Mouse (Mus musculus) limb, embryonic 10.5 days (tissue): ENCODE measurements around the gene Olfr1219. TPM values are rescaled to one million over a fixed set of nuclear protein-coding genes. Genes with fewer than 3 reads are reported as not detected.

Experiments used
- DNase-seq: peaks from one replicate; pipeline ENCODE4 v3.0.0-alpha.2; 2017; ENCODE audit warnings: low spot score
- H3K27ac ChIP-seq: fragments of 300-500 bp; sonication (generic); 2 replicates; pipeline ENCODE4 v1.5.1; 2016; ENCODE audit warnings: mild to moderate bottlenecking
- H3K27me3 ChIP-seq: fragments of 300-500 bp; sonication (generic); 2 replicates; pipeline ENCODE4 v1.6.1; 2016; ENCODE audit warnings: low read depth, mild to moderate bottlenecking; ENCODE audit not compliant: poor library complexity, severe bottlenecking
- H3K36me3 ChIP-seq: fragments of 300-500 bp; sonication (generic); 2 replicates; pipeline ENCODE4 v1.6.1; 2016; ENCODE audit warnings: mild to moderate bottlenecking, moderate library complexity
- H3K4me1 ChIP-seq: fragments of 300-500 bp; sonication (generic); 2 replicates; pipeline ENCODE4 v1.6.1; 2016
- H3K4me3 ChIP-seq: fragments of 300-500 bp; sonication (generic); 2 replicates; pipeline ENCODE4 v1.5.1; 2016; ENCODE audit warnings: mild to moderate bottlenecking, moderate library complexity
- H3K9me3 ChIP-seq: fragments of 300-500 bp; sonication (generic); replicated peaks from 2 replicates; pipeline ENCODE4 v1.6.1; 2016; ENCODE audit warnings: mild to moderate bottlenecking
- WGBS: fragments of 180-500 bp; shearing (Covaris S2); methylation state at CpG from one replicate; pipeline ENCODE4 v1.1.7; 2016; 5-methylcytosine and 5-hydroxymethylcytosine counted together
- polyA plus RNA-seq: library from polyadenylated mRNA; unstranded; fragments of >200 nt; fragmentation: Nextera tagmentation; extraction: Ambion mirVana; gene quantifications from 2 replicates; pipeline ENCODE4 v1.2.1, GENCODE M21; 2016

Gene Olfr1219
- polyA plus RNA-seq: not detected in 2 replicates

GRCm38 (mm10) chr2:89083413-89083812, at the start of gene Olfr1219:
TSS of gene Olfr1219 (minus strand) at chr2:89083513.
- 88% methylated on average over 1 of the region's 1 CpGs for WGBS
- H3K27ac ChIP-seq: no peak within 1 kb of the TSS
- H3K36me3 ChIP-seq: no peaks in the 10 kb centered on the region
- H3K4me3 ChIP-seq: no peak within 1 kb of the TSS
- DNase-seq: no peak
- no peaks in the 10 kb centered on the region for H3K9me3 ChIP-seq
- no peaks in the 10 kb centered on the region for H3K4me1 ChIP-seq
- no peaks in the 10 kb centered on the region for H3K27me3 ChIP-seq

GRCm38 (mm10) chr2:89132954-89133353, 49.6 kb upstream of the Olfr1219 start, which contains the start of gene Olfr1222:
TSS of gene Olfr1222 (minus strand) at chr2:89133054.
- Histone ChIP-seq H3K4me1 (no peaks in the 10 kb centered on the region), H3K27ac (no peak within 1 kb of the TSS), H3K9me3 (no peaks in the 10 kb centered on the region), H3K27me3 (no peaks in the 10 kb centered on the region), H3K36me3 (no peaks in the 10 kb centered on the region), H3K4me3 (no peak within 1 kb of the TSS)
- DNase-seq: no peak
- WGBS: 89% methylated on average over 3 of the region's 3 CpGs

GRCm38 (mm10) chr2:89117183-89117582, 33.9 kb upstream of the Olfr1219 start, which contains the start of gene Olfr1221:
TSS of gene Olfr1221 (minus strand) at chr2:89117283.
- no peaks in the 10 kb centered on the region for H3K36me3 ChIP-seq
- H3K4me3 ChIP-seq: no peak within 1 kb of the TSS
- no peak within 1 kb of the TSS for H3K27ac ChIP-seq
- H3K9me3 ChIP-seq: no peaks in the 10 kb centered on the region
- no peaks in the 10 kb centered on the region for H3K27me3 ChIP-seq
- WGBS: 96% methylated on average over 2 of the region's 2 CpGs
- no peak for DNase-seq
- H3K4me1 ChIP-seq: no peaks in the 10 kb centered on the region

GRCm38 (mm10) chr2:89106735-89107134, 23.4 kb upstream of the Olfr1219 start, which contains the start of gene Olfr1220:
TSS of gene Olfr1220 (minus strand) at chr2:89106835.
- H3K9me3 ChIP-seq: no peaks in the 10 kb centered on the region
- DNase-seq: no peak
- H3K4me1 ChIP-seq: no peaks in the 10 kb centered on the region
- no peak within 1 kb of the TSS for H3K27ac ChIP-seq
- H3K27me3 ChIP-seq: no peaks in the 10 kb centered on the region
- H3K36me3 ChIP-seq: no peaks in the 10 kb centered on the region
- no peak within 1 kb of the TSS for H3K4me3 ChIP-seq
- WGBS: 83% methylated on average over 3 of the region's 3 CpGs

GRCm38 (mm10) chr2:89105651-89106050, 22.3 kb upstream of the Olfr1219 start:
- H3K4me3 ChIP-seq: no peak overlapping the region
- no peak overlapping the region for H3K27ac ChIP-seq
- DNase-seq: no peak
- no peaks in the 10 kb centered on the region for H3K9me3 ChIP-seq
- H3K4me1 ChIP-seq: no peaks in the 10 kb centered on the region
- H3K36me3 ChIP-seq: no peaks in the 10 kb centered on the region
- H3K27me3 ChIP-seq: no peaks in the 10 kb centered on the region

GRCm38 (mm10) chr2:89093848-89094247, 10.5 kb upstream of the Olfr1219 start:
- Histone ChIP-seq H3K4me3 (no peak overlapping the region), H3K27ac (no peak overlapping the region), H3K36me3 (no peaks in the 10 kb centered on the region), H3K4me1 (no peaks in the 10 kb centered on the region), H3K9me3 (no peaks in the 10 kb centered on the region), H3K27me3 (no peaks in the 10 kb centered on the region)
- no peak for DNase-seq
- 96% methylated on average over 1 of the region's 1 CpGs for WGBS

GRCm38 (mm10) chr2:89081487-89081886, 1.8 kb downstream of the Olfr1219 start:
- H3K27me3 ChIP-seq: no peaks in the 10 kb centered on the region
- H3K4me1 ChIP-seq: no peaks in the 10 kb centered on the region
- H3K9me3 ChIP-seq: no peaks in the 10 kb centered on the region
- no peak overlapping the region for H3K27ac ChIP-seq
- H3K36me3 ChIP-seq: no peaks in the 10 kb centered on the region
- H3K4me3 ChIP-seq: no peak overlapping the region
- no peak for DNase-seq

GRCm38 (mm10) chr2:89061087-89061486, 22.2 kb downstream of the Olfr1219 start, which contains the start of gene Olfr1218:
TSS of gene Olfr1218 (minus strand) at chr2:89061187.
- no peaks in the 10 kb centered on the region for H3K4me1 ChIP-seq

GRCm38 (mm10) chr2:89031965-89032364, 51.3 kb downstream of the Olfr1219 start, which contains the start of gene Olfr1217:
TSS of gene Olfr1217 (minus strand) at chr2:89032065.
- 87% methylated on average over 2 of the region's 2 CpGs for WGBS
- H3K27me3 ChIP-seq: no peaks in the 10 kb centered on the region
- H3K4me1 ChIP-seq: no peaks in the 10 kb centered on the region
- no peak within 1 kb of the TSS for H3K27ac ChIP-seq
- no peaks in the 10 kb centered on the region for H3K36me3 ChIP-seq
- DNase-seq: no peak
- H3K9me3 ChIP-seq: no peaks in the 10 kb centered on the region
- H3K4me3 ChIP-seq: no peak within 1 kb of the TSS

More at GRCm38 (mm10) chr2:89061087-89061486, 22.2 kb downstream of the Olfr1219 start, which contains the start of gene Olfr1218:
- Histone ChIP-seq H3K9me3 (no peaks in the 10 kb centered on the region), H3K4me3 (no peak within 1 kb of the TSS), H3K36me3 (no peaks in the 10 kb centered on the region), H3K27ac (no peak within 1 kb of the TSS), H3K27me3 (no peaks in the 10 kb centered on the region)
- no peak for DNase-seq

Other genes starting within 250 kb of the Olfr1219 start
- gene Olfr1204, start 234.2 kb downstream of the Olfr1219 start, polyA plus RNA-seq: not detected in 2 replicates
- gene Olfr1206, start 220.3 kb downstream of the Olfr1219 start, polyA plus RNA-seq: not detected in 2 replicates
- gene Olfr1208, start 181.2 kb downstream of the Olfr1219 start, polyA plus RNA-seq: not detected in 2 replicates
- gene Olfr1209, start 168.4 kb downstream of the Olfr1219 start, polyA plus RNA-seq: not detected in 2 replicates
- gene Olfr1211, start 145.4 kb downstream of the Olfr1219 start, polyA plus RNA-seq: not detected in 2 replicates
- not detected in 2 replicates for gene Olfr1212, start 129.5 kb downstream of the Olfr1219 start, polyA plus RNA-seq
- not detected in 2 replicates for gene Gm13762, start 103.2 kb downstream of the Olfr1219 start, polyA plus RNA-seq
- gene Olfr1214, start 90.9 kb downstream of the Olfr1219 start, polyA plus RNA-seq: not detected in 2 replicates
- not detected in 2 replicates for gene Olfr1215, start 76.5 kb downstream of the Olfr1219 start, polyA plus RNA-seq
- not detected in 2 replicates for gene Olfr1216, start 65.2 kb downstream of the Olfr1219 start, polyA plus RNA-seq
- not detected in 2 replicates for gene Olfr1217, start 51.4 kb downstream of the Olfr1219 start, polyA plus RNA-seq
- gene Olfr1218, start 22.3 kb downstream of the Olfr1219 start, polyA plus RNA-seq: not detected in 2 replicates
- not detected in 2 replicates for gene Olfr1220, start 23.3 kb upstream of the Olfr1219 start, polyA plus RNA-seq
- gene Olfr1221, start 33.8 kb upstream of the Olfr1219 start, polyA plus RNA-seq: not detected in 2 replicates
- not detected in 2 replicates for gene Olfr1222, start 49.5 kb upstream of the Olfr1219 start, polyA plus RNA-seq
- not detected in 2 replicates for gene Olfr1223, start 68.0 kb upstream of the Olfr1219 start, polyA plus RNA-seq
- gene Olfr1224-ps1, start 80.6 kb upstream of the Olfr1219 start, polyA plus RNA-seq: not detected in 2 replicates
- not detected in 2 replicates for gene Olfr1225, start 91.2 kb upstream of the Olfr1219 start, polyA plus RNA-seq
- not detected in 2 replicates for gene Olfr1226, start 116.5 kb upstream of the Olfr1219 start, polyA plus RNA-seq
- not detected in 2 replicates for gene Olfr1228, start 170.5 kb upstream of the Olfr1219 start, polyA plus RNA-seq
- gene Olfr1229, start 204.5 kb upstream of the Olfr1219 start, polyA plus RNA-seq: not detected in 2 replicates
- not detected in 2 replicates for gene Olfr1230, start 213.8 kb upstream of the Olfr1219 start, polyA plus RNA-seq
- gene Olfr1231, start 223.6 kb upstream of the Olfr1219 start, polyA plus RNA-seq: not detected in 2 replicates
- gene Olfr1232, start 246.2 kb upstream of the Olfr1219 start, polyA plus RNA-seq: not detected in 2 replicates